Mouse (Mus musculus) cortical plate, adult 2 months (tissue): Measurements from ENCODE around the gene Slit1. TPM values are rescaled to one million over a fixed set of nuclear protein-coding genes. Genes with fewer than 3 reads are reported as not detected.

ENCODE experiments used
- H3K27ac ChIP-seq: fragments of 200-500 bp; 2 replicates; pipeline ENCODE4 v1.5.1; 2012; ENCODE audit warnings: low read length, control low read depth, inconsistent platforms; ENCODE audit not compliant: insufficient read depth
- H3K4me1 ChIP-seq: fragments of 200-500 bp; 2 replicates; pipeline ENCODE4 v1.6.1; 2011; ENCODE audit warnings: low read length; ENCODE audit not compliant: control insufficient read depth, insufficient read depth
- H3K4me3 ChIP-seq: fragments of 200-500 bp; 2 replicates; pipeline ENCODE4 v1.5.1; 2011; ENCODE audit warnings: mild to moderate bottlenecking, low read length, control low read depth; ENCODE audit not compliant: insufficient read depth
- CTCF ChIP-seq: fragments of 200-500 bp; IDR thresholded peaks from 2 replicates; pipeline ENCODE4 v1.5.1; 2011; ENCODE audit warnings: mild to moderate bottlenecking, control low read depth, low read length; ENCODE audit not compliant: insufficient read depth; ENCODE audit errors: extremely low read depth
- POLR2A ChIP-seq: fragments of 200-500 bp; IDR thresholded peaks from 2 replicates; pipeline ENCODE4 v1.6.1; 2011; ENCODE audit warnings: mild to moderate bottlenecking, low read length, control low read depth; ENCODE audit not compliant: insufficient read depth; ENCODE audit errors: extremely low read depth
- polyA plus RNA-seq: library from polyadenylated mRNA; depleted of rRNA; stranded (reverse); fragments of >200 nt; gene quantifications from 2 replicates; pipeline ENCODE4 v1.2.3, GENCODE M21; 2012

Slit1 gene
- polyA plus RNA-seq, 1 experiment = 20.3 TPM

DNA sequence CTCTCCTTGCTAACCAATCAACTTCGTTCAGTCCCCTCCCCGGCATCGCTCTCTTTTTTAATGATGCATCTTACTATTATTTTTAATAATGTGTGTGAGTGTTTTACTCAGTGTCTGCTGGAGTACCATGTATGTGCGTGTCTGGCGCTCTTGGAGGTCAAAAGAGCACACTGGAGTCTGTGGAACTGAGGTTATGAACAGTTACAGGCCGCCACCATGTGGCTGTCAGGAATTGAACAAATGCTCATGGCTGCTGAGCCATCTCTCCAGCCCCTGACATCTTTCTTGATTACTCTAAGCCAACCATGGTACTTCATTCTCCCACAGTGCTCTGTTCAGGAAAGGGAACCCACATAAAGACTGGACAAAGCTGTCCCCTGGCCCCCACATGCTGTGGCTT, 16.3 kb upstream of the Slit1 start:
- no peak overlapping the region for H3K27ac ChIP-seq
- H3K4me3 ChIP-seq = no peak overlapping the region
- TF ChIP-seq CTCF = peak; percentile 54
- TF ChIP-seq POLR2A = no peak
- no peaks in the 10 kb centered on the region for H3K4me1 ChIP-seq

DNA sequence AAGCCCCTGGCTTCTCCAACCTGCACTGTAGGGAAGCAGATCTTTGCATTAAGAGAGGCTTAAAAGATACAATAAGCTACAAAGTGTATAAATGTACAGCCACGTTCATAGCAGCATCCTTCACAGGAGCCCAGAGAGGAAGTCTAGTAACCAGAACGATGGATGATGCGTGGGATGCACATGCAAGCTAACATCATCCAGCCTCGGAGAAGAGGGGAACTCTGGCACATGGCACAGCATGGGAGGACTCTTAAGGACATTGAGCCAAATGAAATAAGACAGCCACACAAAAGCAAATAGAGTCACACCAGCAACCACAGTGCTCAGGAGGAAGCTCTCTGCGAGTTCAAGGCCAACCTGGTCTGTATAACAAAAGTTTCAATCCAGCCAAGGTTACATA, 15.8 kb upstream of the Slit1 start:
- Histone ChIP-seq H3K4me1 (no peaks in the 10 kb centered on the region), H3K27ac (no peak overlapping the region), H3K4me3 (no peak overlapping the region)
- TF ChIP-seq POLR2A (no peak), CTCF (no peak)

DNA sequence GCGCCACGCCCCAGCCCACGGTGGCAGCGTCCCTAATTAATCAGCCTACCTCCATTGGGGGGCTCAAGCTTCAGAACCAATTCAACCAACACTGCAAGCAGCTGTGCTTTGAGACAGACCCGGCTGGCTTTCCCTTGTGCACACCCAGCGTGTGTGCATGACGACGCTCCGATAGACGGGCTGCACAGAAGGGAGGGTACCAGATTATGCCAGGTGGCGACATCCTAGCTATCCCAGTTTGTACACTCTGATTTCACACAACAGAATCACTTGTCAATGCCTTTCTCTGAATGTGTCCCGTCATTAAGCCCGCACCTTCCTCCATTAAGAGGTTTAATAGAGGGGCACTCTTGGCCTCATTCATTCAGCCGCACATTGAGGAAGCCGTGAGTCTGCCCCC, 11.3 kb upstream of the Slit1 start:
- H3K27ac ChIP-seq = no peak overlapping the region
- no peak for TF ChIP-seq POLR2A
- TF ChIP-seq CTCF = no peak
- no peaks in the 10 kb centered on the region for H3K4me1 ChIP-seq
- H3K4me3 ChIP-seq = no peak overlapping the region

DNA sequence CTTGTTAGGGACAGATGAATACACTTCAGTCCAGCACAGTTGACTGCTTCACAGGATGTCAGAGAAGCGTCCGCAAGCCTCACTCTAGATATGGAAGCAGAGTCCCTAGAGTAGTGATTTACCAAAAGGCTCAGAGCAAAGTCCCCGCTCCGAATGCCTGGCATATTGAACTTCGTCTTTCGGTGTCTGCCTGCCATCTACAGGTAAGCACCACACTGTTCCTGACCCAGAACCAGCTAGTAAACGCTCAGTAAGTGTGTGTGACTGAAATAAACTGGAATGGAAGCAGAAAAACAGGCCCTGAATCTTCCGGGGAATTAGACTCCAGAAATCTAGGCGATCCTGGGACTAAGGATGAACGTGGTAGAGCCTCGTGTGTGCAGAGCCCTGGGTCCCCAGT, 8.4 kb upstream of the Slit1 start:
- no peak overlapping the region for H3K27ac ChIP-seq
- H3K4me1 ChIP-seq = no peaks in the 10 kb centered on the region
- peak; percentile 38 for TF ChIP-seq CTCF
- no peak for TF ChIP-seq POLR2A
- H3K4me3 ChIP-seq = no peak overlapping the region

DNA sequence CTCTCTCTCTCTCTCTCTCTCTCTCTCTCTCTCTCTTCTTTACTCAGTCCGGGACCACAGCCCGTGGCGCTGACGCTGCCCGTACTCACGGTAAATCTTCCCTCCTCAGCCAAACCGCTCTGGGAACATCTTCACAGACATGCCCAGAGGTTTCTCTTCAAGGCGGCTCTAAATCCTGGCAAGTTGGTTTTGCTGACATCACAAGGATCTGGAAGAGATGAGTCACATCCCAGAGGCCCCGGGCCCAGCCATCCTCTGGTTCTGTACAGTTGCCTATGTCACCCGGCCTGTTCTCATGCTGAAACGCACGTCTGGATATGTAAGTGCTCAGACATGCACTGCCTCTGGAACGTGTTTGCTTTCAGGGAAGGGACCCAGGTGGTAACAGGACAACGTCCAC, 4.0 kb upstream of the Slit1 start:
- Histone ChIP-seq H3K4me3 (no peak overlapping the region), H3K27ac (no peak overlapping the region), H3K4me1 (no peaks in the 10 kb centered on the region)
- no peak for TF ChIP-seq CTCF

DNA sequence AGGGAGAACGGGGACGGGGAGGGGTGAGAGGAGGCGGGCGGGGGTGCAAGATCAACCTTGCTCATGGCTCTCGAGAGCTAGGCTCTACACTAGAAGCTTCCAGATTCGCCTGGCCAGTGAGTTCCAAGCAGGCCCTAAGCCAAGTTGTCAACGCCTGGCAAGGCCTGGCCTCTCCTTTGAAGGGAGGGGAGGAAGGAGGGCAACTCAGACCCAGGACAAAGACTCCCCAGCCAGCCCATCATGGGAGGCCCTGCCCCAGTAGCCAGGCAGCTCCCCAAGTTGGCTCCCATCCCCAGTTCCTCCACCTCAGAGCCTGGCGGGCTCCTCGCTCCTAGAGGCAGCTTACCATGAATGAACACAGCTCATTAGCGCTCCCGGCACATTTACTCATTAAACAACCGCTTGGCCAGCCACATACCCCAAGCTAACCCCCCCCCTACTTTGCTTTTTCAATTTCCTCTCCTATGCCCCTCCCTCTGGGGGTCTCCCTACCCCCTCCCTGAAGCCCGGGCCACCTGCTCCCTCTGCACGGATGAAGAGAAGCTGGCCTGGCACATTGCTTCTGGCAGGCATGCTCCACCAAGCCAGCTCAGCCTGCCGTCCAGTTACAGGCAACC, 2.6 kb upstream of the Slit1 start:
- no peak overlapping the region for H3K27ac ChIP-seq
- H3K4me1 ChIP-seq = no peaks in the 10 kb centered on the region; the same call in 1 of the 2 replicates
- H3K4me3 ChIP-seq = no peak overlapping the region
- no peak for TF ChIP-seq POLR2A
- TF ChIP-seq CTCF = no peak

DNA sequence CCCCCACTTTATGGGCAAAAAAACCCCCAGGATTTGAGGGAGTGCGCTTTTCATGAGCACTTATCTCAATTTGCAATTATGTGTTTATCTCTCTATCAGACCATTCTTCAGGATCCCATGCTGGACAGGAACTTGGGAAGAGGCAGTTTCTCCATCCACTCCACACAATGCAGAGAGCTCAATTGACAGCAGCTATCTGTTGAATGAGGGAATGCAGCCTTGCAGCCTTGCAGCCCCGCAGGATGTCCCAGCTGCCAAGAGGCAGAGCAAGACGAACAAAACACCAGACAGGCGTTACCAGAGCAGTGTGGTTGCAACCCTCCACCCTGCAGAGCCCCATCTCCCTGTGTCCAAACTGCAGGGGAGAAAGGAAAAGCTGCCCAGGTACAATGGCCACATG, 4.6 kb downstream of the Slit1 start:
- Histone ChIP-seq H3K4me3 (no peak overlapping the region), H3K4me1 (no peaks in the 10 kb centered on the region; the same call in none of the 2 replicates)

DNA sequence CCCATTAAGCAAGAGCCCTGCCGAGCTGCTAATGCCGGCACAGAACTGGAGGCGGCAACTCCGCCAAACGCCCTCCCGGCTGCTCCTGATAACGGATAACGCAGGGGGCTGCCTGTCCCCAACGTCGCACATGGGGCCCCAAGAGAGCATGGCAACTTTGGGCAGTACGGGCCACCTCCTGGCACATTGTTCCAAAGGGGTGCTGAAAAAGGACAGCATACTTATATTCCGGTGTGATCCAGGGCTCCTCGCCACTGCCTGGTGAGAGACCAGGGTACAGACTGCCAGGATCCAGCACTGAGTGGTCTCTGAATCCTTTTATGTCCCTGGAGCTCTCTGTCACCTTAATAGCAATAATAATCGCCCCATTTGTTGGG, 5.0 kb downstream of the Slit1 start:
- H3K4me1 ChIP-seq = no peaks in the 10 kb centered on the region; the same call in none of the 2 replicates
- no peak overlapping the region for H3K4me3 ChIP-seq
- no peak overlapping the region for H3K27ac ChIP-seq
- no peak for TF ChIP-seq POLR2A
- TF ChIP-seq CTCF = no peak

More for the DNA sequence above, 4.6 kb downstream of the Slit1 start:
- no peak overlapping the region for H3K27ac ChIP-seq
- TF ChIP-seq CTCF (no peak), POLR2A (no peak)

DNA sequence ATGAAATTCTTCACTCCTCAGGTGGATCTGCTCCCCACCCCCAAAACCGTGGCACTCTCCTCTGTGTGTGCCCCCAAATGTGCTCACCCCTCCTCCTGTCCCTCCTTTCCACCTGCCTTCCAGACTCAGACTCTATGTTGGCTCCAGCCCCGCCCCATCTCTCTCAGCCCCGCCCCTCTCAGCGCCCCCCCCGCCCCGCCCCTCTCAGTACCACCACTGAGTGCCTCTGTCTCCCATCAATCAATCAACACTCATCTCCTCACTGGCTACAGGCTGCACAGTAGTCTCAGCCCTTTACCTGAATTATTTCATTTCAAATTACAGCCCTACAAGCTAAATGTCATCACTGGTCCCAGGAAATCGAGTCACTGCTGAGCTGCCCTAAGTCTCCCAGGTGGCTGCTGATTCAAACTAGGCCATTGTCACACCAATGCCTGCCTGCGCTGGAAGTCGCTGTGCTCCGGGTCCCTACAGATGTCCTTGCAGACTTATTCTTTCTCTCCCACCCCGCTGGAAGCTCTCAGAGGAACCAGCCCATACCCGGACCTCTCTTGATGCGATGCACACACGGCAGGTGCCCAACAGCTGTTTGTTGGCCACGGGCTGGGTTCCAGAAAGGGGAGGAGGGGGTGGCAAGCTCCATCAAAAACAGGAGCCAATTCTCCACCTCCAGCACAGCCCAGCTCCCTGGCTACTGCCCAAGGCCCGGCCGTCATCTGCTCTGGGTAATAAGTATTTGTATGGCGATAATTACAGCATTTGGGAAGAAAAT, 5.6 kb downstream of the Slit1 start:
- Histone ChIP-seq H3K4me3 (no peak overlapping the region), H3K27ac (no peak overlapping the region), H3K4me1 (no peaks in the 10 kb centered on the region; the same call in none of the 2 replicates)
- TF ChIP-seq CTCF (no peak), POLR2A (no peak)

DNA sequence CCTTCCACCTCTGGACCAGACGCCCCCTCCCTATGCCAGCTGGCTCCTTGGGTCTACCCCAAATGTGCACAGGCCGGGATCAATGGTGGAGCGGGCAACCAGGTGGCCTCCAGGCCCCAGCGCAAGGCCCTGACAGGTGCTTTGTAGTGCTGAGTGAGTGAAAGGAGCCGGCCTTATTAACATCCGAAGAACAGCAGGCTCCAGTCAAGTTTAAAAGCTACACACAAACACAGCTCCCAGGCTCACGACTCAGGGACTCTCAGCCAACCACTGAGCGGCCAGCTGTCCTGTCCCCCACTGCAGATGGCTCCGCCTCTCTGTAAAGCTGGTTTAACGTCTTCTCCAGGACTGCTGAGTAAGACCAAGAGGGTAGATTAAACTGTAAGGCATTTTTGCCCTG, 8.8 kb downstream of the Slit1 start:
- TF ChIP-seq POLR2A (no peak), CTCF (no peak)
- Histone ChIP-seq H3K27ac (no peak overlapping the region), H3K4me1 (no peaks in the 10 kb centered on the region), H3K4me3 (no peak overlapping the region)
